Mouse (Mus musculus) telencephalon, adult 2 months (tissue): ENCODE results near the gene Itgb3.
"Not testable (repeated sequence)": the region's sequence is repeated elsewhere in the genome, so short reads cannot be mapped to it uniquely, and the experiment has no call there.

ENCODE experiments used
- DNase-seq: peaks from one replicate; pipeline ENCODE4 v3.0.0-alpha.2; 2011; ENCODE audit warnings: low read depth, low spot score

Itgb3 gene

DNA sequence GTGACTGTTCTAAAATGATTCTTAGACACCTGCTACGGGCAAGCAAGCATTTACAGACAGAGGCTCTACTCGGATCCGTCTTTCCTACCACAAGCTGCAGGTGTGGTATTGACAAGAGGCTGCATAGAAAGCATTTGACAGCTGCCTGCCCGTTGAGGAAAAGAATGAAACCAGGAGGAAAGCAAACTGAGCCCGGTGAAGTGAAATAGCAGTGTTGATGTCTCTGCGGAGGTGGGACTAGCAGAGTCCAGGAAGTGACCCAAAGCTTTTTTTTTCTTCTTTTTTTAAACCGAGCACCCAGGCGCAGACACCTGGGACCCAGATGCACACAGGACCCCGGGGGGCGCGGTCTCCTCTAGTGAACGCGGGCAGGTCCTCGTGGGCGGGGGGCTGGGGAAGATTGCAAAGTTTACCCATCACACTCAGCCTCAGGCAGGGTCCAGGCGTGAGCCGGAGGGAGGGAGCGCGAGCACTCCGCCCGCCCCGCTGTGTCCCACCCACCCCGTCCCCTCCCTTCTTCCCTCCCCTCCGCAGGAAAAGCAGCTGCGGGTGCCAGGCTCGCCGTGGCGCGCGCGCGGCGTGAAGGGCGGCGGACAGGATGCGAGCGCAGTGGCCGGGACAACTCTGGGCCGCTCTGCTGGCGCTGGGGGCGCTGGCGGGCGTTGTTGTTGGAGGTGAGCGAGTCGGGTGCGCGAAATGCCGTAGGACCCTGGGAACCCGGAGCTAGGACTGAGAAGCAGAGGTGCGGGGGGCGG lies at the start of gene Itgb3:
Itgb3 (plus strand) TSS at position 510 of the 755 bp plus-strand sequence.
- no peak for DNase-seq

GRCm38 (mm10) chr11:104558065-104558464 lies 49.7 kb upstream of the Itgb3 start:
- DNase-seq = peak; percentile 82

GRCm38 (mm10) chr11:104558651-104559403 lies 49.0 kb upstream of the Itgb3 start:
- DNase-seq = peak; percentile 67

GRCm38 (mm10) chr11:104560971-104561370 lies 46.8 kb upstream of the Itgb3 start:
- no peak for DNase-seq

DNA sequence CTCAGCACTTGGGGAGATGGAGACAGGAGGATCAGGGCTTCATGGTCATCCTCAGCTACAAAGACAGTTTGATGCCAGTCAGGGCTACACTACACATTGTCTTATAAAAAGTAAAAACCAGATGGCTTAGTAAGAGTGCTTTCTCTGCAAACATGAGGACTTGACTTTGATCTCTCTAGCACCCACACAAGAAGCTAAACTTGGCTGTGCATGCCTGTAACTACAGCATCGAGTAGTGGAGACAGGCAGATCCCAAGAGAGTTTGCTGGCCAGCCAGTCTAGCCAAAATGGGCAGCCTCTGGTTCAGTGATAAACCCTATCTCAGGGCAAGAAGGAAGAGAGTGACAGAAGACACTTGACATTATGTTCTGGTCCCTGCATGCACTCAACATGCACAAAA lies 44.3 kb upstream of the Itgb3 start:
- DNase-seq = peak; percentile 65

- no peak for DNase-seq
Observed at GRCm38 (mm10) chr11:104565172-104565571, 42.6 kb upstream of the Itgb3 start.

DNA sequence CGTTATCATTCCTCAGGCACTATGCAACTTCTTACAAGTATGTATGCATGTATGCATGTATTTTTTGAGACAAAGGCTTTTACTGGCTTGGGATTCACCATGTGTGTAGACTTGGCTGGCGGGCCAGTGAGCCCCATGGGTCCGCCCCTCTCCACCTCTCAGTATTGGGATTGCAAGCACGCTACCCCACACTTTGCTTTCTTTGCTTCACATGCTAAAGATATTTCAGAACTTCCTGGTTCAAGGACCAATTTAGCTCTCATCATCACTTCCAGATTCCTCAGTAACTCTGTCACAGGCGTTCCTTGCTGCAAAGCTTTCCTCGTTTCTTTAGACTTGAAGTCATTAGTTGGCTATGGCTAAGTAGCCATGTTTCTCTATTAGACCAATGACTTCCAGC lies 41.7 kb upstream of the Itgb3 start:
- DNase-seq = peak; percentile 55

DNA sequence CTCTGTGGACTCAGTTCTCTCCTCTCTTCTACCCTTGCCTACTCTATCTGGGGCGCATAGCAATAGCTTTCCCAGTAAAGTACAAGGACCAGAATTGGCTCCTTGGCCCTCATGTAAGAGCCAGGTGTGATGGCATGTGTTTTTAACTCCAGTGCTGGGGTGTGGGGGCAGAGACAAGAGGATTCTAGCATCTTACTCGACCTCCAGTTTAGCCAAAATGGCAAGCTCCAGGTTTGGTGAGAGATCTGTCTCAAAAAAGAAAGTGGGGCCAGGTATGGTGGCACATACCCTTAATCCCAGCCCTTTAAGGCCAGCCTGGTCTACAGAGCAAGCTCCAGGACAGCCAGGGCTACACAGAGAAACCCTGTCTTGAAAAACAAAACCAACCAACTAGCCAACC lies 41.0 kb upstream of the Itgb3 start:
- DNase-seq = no peak

DNA sequence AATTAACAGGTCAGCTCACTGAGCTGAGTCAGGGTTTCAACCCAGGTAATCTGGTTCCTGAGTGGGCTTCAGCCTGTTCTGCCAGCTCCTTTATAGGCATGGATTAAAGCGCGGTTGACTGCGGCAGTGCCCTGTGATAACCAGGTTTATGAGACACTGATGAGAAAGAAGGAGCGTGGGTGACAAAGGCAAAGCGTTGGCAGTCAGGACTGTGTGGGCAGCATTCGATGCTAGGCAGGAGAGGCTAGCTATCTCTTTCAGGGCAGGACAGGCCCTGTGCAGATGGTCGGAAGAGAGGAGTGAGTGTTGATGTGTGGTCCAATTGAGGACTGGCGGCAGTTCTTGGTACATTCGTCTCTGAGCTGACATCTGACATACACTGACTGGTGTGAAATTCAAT lies 40.1 kb upstream of the Itgb3 start:
- peak; percentile 39 for DNase-seq

GRCm38 (mm10) chr11:104568326-104568725 lies 39.5 kb upstream of the Itgb3 start:
- no peak for DNase-seq

DNA sequence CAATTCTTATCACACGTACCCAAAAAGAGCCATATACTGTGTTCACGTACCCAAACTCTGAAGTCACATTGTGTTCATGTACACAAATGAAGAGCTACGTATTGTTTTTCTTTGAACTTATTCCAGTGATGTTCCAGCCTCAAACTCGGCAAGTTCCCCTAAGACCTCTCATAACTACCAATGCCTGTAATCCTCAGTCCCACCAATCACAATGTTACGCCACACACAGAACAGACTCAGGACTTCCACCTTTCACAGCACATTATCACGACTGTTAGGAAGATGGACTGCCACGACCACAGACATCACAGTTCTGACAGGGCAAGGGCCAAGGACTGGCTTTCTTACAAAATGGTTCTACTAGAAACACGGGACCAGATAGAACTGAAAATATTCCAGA lies 37.3 kb upstream of the Itgb3 start:
- not testable (repeated sequence) for DNase-seq

GRCm38 (mm10) chr11:104571373-104571772 lies 36.4 kb upstream of the Itgb3 start:
- not testable (repeated sequence) for DNase-seq

GRCm38 (mm10) chr11:104572091-104572490 lies 35.7 kb upstream of the Itgb3 start:
- DNase-seq = no peak

GRCm38 (mm10) chr11:104572566-104572965 lies 35.2 kb upstream of the Itgb3 start:
- DNase-seq = no peak

- no peak for DNase-seq
Observed at GRCm38 (mm10) chr11:104576772-104577612, 30.8 kb upstream of the Itgb3 start.

- no peak for DNase-seq
Observed at GRCm38 (mm10) chr11:104578074-104578473, 29.7 kb upstream of the Itgb3 start.

- DNase-seq = no peak
Observed at GRCm38 (mm10) chr11:104579084-104579483, 28.7 kb upstream of the Itgb3 start.

DNA sequence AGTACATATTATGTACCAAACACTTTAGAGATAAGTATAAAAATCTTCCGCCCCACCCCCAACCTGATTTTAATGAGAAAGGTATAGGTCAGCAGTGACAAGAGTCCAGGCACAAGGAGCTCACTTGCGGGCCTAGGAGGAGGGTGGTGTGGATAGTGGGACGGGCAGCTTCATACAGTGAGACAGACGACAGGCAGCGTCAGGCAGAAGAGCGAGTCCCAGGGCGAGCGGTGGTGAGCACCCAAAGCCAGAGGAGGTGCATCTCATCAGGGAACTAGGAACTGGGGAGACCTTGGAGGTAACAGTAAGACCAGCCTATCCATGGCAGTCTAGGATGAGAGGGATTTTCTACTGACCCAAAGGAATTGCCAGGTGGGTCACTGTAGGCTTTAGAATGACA lies 28.2 kb upstream of the Itgb3 start:
- DNase-seq = no peak

DNA sequence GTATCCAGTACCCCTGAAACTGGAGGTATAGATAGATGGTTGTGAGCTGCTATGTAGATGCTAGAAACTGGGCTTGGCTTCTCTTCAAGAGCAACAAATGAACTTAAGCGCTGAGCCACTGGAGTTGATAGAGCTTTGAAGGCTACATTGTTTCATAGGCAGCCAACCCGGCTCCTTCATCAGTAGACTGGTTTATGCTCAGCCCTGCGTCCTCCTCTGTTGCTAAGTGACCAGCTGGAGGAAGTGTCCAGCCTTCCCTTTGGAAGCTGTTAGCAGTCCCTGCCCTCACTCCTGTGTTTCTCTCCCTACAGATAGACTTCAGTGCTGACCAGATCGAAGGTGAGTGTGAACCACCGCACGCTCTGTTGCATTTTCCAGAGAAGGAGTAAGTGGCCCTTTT lies 27.7 kb upstream of the Itgb3 start:
- DNase-seq = no peak

GRCm38 (mm10) chr11:104580606-104581005 lies 27.2 kb upstream of the Itgb3 start:
- DNase-seq = peak; percentile 43

DNA sequence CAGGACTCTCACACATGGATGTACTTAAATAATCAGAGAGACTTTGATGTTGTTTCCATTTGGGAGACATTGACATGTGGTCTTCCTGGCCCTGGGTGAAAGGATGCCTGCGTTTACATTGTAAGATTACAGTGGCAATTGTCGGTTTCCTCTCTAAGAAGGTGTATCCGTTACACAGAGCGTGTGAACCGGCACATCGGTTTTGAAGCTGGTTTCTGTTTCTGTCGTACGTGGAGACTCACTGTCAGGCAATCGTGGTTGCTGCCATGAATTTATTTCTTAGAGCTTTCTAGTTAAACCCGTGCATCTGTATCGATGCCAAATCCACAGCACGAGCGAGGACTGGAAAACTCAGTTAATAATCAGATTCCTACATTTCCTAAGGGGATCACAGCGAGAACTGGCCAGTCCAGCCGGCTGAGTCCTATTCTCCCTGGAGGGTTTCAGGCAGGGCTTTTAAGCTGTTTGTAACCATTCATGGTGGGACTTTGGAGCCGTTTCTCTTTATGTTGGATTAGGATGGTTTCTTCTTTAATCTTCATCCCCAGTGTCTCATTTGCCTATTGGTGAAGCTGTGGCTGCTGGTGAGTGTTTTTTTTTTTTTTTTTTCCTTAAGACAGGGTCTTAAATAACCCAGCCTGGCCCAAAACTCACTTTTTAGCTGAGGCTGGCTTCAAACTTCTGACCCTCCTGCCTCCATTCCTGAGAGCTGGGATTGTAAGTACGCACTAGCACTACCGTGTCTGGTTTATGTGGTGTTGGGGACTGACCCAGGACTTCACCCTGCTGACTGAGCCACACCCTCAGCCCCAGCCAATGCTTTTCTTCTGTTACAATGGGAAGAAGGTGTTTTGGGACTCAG lies 26.1 kb upstream of the Itgb3 start:
- DNase-seq = no peak
